Mouse (Mus musculus) olfactory bulb, adult 2 months (tissue): ENCODE measurements around the gene Adamts2.

ENCODE experiments used
- CTCF ChIP-seq: fragments of 200-500 bp; IDR thresholded peaks from 2 replicates; pipeline ENCODE4 v1.5.1; 2012; ENCODE audit warnings: low read depth, mild to moderate bottlenecking, low read length, moderate library complexity; ENCODE audit not compliant: insufficient read depth
- POLR2A ChIP-seq: fragments of 200-500 bp; IDR thresholded peaks from 2 replicates; pipeline ENCODE4 v1.6.1; 2012; ENCODE audit warnings: mild to moderate bottlenecking, low read depth, low read length, moderate library complexity; ENCODE audit not compliant: insufficient read depth

DNA sequence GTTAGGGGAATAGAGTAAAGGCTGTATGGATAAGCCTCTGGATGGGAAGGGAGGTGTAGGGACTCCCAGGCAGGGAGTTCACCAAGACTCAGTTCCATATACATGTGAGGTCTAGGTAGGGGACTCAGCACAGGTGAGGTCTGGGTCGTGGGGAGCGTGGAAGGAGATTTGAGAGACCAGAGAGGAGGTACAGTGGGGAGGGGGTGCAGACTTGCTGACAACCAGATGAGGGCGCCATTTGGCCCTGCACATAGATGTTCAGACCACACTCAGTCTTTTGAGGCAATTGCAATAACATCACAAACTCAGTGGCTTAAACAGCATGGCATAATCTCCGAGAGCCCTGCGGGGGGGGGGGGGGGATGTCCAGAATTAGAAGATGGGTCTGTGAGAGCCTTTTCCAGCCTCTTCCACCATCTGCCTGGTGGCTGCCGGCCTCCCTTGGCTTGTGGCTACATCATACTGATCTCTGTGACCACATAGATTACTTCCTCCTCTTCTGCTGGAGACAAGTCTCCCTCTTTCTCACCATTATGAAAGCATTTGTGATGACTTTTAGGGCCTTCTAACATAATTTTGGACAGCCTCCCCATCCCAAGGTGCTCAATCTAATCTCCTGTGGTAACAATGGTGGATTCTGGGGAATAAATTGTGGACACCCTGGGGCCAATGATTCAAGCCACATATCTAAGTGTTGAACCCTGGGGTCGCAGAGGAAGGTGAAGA is 71.8 kb downstream of the Adamts2 start:
- TF ChIP-seq POLR2A (no peak), CTCF (no peak)
